Mouse (Mus musculus) urinary bladder, postnatal 36 days (tissue): ENCODE results near the gene Plin3.

ENCODE experiments used
- DNase-seq, 2 experiments: peaks; one replicate each; pipeline ENCODE4 v3.0.0; 2022; ENCODE audit warnings: low spot score in 2 of 2, mixed read lengths in 1 of 2

The Plin3 gene

DNA sequence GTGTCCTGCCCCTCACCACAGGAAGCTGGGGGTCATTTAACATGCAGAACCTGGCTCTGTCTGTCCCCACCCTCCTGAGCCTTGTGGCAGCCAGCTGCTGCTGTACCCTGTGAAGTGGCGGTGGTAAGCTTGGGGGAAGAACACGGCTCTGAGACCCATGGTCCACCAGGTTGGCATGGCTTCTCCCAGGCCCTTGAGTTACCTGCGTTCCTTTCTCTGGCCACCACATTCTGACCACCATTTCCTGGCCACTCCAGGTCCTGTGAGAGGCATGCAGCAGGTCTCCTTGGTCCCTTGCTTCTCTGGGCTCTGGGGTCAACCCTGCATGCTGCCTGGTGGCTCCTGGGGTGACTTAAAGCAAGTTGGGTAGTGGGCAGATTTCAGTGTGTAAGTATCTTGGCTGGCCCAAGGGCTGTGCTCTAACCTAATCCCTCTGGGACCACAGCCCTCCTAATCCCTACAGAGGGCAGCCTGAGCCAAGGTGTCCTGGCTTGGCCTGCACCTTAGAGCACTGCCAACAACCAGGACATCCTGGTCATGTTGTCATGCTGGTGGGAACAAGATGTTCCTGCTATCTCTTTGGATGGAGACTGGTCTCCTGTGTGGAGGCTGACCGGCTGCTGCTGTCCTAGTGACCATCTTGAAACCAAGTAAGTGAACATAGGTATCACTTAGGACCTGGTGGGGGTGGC is at the start of gene Plin3:
Plin3 (minus strand) TSS at position 343 of the 692 bp plus-strand sequence.
- DNase-seq, result no peak

DNA sequence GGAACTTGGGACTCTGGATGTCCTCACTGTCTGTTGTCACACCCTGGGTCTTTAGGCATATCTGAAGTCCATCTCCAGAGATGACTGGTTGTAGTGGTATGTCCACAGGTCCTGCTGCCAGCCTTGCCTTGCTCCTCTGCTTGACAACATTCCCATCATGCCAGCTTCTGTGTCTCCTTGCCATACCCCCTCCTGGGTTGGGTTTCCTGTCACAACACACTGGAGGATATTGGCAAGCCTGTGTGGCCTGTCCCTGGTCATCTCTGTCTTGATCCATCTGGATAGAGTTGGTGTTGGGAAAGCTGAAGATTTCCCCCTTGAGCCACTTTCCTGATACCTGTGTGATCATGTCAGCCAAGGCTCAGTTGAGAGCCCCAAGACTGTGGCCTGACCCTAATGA is 48.0 kb upstream of the Plin3 start:
- no peak for DNase-seq

DNA sequence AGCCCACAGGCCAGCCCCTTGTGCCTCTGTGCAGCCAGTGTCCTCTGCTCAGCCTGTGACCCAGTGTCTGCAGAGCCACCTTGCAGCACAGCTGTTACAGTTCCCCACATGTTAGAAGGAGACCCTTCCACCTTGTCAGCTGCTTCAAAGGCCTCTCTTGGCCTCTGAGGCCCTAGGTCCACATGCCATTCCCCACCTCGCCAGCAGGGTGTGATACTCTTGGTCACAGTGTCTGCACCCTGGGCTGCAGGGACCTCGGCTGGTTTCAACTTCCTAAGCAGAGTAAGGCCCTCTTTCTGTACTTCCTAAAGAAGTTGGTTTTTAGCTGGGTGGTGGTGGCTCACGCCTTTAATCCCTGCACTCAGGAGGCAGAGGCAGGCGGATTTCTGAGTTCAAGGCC is 46.2 kb upstream of the Plin3 start:
- DNase-seq, result no peak

DNA sequence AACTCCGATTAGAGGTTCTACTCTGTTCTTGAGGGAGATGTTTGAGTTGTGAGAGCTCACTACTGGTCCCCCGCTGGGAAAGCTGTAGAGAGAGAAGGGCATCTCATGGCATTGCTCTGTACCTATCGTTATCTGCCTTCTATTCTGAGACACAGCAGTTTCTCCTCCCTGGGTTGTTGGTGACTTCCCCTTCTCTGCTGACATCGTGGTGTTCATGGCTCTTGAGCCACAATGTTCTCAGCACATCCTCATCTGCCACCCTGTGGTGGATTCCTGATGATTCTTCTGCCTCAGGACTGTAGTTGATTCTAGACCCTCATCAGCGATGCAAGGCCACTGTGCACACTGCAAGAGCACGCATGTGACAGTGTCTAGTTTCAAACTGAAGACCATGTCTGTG is 45.1 kb upstream of the Plin3 start:
- DNase-seq, result no peak

DNA sequence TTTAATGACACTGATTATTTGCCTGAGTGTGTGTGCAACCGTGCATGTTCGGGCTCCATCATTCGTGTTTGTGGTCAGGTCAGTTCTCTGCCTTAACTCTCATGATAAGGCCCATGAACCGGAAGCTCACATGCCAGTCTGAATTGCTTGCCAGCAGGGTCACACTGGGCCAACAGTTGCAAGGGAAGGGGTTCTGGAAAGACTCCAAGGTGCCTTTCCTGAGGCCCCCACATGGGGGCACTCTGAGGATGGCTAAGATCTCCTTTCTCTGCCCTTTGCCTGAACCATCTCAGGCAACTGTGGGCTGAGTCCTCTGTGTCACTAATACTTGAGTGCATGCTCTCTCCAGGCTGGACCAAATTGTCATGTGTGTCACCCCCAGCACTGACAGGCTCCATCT is 44.5 kb upstream of the Plin3 start:
- DNase-seq, result peak; percentile 28 to 57

DNA sequence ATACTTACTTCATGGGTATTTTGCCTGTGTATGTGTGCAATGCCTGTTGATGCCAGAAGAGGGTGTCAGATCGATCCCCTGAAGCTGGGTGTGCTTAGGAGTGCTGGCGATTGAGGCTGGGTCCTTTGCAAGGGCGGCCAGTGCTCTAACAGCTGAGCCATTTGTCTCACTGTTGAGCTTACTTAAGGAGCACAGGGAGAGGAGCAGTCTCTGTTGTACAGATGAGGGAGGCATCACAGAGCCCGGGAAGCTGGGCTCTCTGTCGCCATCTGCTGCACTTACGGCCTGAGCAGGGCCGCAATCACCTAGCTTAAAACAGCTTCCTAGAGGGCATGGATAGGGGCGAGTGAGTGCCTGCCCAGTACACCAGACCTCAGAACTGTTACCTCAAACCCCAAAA is 40.3 kb upstream of the Plin3 start:
- DNase-seq, result no peak

DNA sequence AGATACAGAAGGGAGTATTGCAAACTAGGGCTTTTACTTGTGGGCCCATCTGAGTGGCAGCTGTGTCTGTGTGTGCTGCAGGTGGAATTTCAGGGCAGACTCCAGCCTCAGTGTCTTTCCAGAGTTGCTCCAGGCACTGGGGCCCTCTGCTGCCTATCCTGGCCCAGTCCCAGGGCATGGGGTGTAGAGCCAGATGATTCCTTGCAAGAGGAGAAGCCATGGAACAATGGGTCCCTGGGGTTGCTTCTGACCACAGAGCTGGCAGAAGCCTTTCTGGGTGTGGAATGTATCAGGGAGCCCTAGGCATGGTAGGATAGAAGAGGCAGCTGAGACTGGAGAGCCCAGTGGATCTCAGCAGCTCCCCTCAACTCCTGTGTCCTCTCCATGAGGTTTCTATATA is 38.6 kb upstream of the Plin3 start:
- peak in 1 of 2 experiments; percentile 57 for DNase-seq

DNA sequence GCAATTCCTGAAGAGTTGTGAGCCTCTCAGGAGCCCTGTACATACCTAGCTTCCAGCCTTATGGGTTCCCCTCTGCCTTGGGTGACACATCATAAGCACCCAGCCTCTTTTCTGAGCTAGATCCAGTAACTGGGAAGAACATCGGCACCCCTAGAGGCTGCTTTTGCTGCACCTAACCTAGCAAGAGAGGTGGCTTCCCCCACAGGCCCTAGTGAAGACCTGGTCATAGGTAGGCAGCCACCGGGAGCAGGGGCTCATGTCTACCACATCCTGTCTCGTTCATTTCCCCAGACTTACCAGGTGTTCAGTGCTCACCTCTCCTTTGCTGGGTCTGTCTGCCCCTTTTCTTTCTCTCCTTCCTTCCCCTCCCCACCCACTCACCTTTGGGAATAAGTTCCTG is 37.7 kb upstream of the Plin3 start:
- DNase-seq, result no peak

DNA sequence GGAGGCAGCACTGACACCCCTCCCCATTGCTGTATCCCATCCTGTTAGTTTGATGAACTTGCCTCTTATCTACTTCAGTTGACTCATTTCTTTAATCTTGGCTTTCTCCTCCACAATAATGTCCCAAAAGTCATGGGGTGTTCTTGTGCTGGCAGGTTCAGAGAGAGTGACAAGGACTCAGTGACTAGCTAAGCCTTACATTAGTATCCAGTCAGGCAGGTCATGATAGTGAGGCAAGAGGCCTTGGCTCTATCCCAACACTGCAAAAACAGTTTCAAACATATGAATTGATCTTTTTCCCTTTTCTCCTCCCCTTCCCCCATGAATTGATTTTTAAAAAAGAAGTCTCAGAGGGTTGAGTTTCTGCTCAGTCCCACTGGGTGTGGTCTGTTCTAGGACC is 36.6 kb upstream of the Plin3 start:
- no peak for DNase-seq

DNA sequence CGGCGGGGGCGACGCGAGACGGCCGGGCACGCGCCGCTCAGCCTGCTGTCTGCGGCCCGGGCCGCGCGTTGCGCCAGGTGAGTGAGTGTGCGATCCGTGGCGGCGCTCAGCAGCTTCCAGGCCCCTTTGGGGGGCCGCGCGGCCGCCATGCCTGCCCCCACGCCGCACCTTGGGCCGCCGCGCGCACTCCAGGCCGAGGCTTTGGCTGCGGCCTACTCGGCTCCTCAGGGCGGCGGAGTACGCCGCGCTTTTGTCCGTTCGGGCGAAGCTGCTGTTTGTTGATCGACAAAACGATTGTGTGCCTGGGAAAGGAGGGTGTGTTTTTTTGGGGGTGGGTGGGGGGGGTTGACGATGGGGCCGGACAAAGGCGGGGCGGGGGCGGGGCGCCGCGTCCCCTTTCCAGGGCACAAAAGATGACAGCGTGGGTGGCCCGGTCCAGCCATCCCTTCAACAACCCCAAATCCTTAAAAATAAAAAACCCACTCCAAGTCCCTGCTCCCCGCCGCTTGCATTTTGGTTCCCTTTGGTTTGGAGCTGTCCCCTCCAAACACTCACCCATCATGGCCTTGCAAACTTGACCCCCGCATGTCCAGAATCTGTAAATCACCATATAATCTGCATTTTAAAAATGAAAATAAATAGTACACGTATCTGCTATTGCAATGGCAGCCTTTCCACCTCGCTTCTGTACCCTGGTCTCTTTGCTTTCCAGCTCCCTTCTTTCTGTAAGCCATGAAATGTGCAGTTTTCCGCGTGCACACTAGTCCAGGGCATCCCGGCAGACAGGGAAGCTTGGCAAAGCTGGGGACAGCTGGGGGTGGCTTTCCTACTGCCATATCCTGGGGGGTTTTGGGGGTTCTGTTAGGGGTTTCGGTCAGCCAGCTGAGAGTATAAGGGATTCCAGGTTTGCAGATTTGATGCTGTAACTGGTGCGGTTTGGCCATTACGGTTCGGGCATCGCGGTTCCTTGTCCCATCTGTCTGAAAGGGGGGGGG is 33.8 kb upstream of the Plin3 start:
- DNase-seq, result no peak

DNA sequence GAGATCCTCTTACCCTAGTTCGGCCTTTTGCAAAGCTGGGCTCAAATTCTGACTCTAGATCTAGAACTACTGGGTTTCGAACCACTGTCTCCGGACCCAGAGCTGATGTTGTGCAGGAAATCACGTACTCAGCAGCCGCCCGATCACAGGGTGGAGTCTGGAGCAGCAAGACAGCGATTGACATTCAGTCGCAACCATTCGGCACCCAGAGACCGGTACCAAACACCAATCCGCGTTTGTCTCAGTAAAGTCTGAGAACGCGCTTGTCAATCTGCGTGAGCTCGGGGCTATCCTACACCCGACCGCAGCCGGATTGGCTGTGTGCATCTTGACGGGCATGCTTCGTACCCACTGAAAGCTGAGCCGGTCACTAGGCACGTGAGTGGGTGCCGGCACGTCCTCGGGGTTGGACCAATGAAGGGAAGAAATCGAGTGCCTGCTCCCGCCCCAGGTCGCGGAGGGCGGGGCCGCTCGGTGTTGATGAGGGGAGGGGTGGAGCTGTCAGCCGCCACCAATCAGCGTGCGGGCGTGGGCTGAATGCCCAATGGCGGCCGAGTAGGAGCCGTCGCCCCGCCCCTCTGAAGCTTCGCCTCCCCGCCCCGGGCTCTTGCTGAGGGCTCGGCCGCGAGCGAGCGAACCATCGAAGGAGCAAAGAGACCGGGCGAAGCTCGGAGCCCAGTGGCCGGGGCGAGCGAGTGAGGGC is 32.9 kb upstream of the Plin3 start, which contains the start of gene Kdm4b:
Kdm4b (plus strand) TSS at position 613 of the 703 bp plus-strand sequence.
- peak; percentile 97 to 99 for DNase-seq

DNA sequence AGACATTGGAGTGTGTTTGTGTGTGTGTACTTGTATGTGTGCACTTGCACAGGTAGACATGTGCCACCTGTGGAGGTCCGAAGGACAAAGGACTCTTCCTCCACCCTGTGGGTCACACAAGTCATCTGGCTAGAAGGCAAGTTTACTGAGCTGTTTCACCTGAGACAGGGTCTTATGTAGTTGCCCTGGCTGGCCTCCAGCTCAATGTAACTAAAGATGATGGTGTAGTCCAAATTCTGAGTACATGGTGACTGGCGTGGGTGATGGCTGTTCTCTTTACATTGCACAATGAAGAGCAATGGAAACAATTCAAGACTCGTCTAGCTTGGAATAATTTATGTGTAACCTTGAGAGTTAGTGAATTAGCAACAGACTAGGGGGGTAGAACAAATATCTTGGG is 31.7 kb upstream of the Plin3 start:
- no peak for DNase-seq

DNA sequence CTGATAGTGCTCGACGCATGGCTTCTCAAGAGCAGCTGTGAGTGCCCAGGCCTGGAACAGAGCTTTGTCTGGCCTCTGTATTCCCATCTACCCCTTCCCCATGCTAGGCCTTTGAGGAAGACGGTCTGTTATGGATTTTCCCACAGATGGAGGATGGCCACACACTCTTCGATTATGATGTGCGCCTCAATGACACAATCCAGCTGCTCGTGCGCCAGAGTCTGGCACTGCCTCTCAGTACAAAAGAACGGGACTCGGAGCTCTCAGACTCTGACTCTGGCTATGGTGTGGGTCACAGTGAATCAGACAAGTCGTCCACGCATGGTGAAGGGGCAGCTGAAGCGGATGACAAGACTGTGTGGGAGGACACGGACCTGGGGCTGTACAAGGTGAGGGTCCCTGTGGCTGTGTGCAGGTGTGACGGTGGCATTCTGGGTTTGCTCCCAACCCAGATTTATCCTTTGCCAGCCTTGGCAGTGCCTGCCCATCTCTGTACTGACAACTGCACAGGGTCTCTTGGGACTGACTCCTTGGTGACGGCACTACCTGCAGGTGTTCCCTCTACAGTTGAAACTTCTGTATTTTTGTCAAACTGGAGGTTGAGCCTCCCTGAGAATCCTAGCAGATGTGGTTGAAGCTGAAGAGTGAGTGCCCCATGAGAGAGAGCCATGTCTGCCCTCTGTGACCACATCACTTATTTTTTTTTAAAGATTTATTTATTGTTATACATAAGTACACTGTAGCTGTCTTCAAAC is 16.7 kb upstream of the Plin3 start:
- DNase-seq, result no peak

DNA sequence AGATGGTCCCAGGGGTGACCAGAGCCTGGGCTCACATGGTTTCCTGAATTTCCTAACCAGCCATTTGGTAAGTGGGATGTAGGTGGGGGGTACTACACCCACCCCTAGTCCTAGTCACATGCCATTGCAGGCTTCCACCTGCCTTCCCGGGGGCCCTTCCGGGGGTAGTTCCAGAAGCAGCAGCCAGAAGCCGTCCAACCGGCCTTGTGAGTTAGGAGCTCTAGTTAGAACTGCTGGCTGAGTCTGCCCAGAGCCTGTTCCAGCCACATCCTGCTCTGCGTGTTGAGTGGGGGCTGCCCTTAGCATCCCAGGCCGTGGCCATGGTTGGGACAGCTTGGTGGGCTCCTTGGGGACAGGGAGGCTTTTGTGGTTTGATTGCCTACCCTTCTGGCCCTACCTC is 15.4 kb upstream of the Plin3 start:
- peak; percentile 76 to 83 for DNase-seq

DNA sequence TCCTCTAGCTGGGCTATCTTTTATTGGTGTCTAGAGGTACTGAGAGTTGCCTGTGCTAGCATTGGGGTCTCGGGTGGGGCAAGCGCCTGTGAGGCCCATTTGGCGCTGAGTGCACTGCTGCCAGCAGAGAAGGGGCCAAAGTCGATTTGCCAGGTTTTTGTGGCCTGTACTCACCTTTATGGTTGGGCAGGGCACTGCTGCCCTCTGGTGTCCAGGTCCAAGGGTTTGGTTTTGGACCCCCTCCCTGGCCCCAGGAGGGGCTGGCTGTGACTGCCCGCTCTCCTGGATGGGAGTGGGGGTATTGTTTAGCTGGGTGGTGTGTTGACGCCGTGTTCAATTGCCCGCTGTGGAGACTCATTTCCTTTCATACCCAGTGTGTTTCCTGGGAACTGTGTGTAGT is 13.2 kb upstream of the Plin3 start:
- no peak for DNase-seq

DNA sequence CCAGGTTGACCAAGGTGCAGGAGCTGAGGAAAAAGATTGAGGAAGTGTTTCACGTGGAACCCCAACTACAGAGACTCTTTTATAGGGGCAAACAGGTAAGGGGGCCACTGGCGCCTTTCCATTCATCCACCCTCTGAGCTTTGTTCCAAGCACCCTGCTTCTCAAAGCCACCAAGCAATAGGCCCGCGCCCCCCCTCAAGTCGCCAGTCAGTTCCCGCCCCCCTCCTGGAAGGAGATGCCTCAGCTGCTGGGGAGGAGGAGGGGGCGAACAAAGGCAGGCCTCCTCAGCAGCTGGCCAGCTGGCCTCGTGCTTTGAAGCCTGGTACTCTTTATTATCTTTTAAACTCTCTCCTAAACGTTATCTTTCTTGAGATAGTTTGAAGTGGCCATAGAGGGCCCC is 12.5 kb upstream of the Plin3 start:
- no peak for DNase-seq

DNA sequence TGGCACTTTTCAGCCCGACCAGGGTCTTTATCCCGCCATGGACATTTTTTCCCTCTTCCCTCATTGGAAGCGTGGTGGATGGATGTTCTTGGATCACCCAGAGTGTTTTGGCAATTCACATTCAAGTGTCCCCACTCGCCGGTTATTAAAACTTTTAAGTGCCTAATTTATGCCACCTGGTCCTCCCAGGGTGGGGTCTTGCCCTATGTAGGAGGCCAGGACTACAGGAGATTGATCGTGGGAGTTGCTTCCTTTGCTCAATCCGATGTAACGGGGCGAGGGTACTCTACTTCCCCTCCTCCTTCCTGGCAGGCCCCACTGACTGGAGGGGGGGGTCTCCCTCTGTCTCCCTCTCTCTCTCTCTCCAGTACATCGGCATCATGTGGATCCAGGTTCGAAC is 12.0 kb upstream of the Plin3 start:
- DNase-seq, result no peak

DNA sequence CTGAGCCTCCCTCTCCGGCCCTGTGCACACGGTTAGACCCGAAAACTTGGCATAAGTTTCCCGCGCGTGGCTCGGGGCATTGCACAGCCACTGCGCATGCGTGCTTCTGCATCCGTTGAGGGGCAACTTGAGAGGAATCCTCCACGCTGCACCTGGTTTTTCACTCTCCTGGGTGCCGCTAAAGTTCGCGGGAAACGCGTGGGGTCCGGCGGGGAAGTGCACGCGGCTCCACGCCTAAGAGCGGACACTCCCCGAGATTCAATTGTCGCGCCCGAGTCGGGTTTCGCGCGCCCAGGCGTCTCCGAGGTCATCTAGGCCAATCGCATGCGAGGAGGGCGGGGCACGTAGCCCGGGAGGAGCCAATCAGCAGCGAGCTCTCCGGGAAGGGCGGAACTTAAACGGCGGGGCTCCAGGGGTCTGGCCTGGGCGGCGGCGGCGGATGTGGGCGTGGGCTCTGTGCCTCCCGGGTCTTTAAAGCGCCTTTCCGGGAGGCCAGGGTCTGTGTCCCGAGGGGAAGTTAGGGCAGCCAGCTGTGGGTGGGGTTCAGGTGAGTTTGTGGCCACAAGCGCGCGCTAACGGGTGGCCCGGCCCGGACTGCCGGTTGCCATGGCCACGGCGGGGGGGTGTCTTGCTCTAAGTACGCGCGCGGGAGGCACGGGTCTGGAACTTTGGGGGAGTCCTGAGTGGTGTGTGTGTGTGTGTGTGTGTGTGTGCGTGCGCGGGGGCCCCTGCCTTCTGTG is 11.3 kb upstream of the Plin3 start:
- peak; percentile 94 to 95 for DNase-seq

DNA sequence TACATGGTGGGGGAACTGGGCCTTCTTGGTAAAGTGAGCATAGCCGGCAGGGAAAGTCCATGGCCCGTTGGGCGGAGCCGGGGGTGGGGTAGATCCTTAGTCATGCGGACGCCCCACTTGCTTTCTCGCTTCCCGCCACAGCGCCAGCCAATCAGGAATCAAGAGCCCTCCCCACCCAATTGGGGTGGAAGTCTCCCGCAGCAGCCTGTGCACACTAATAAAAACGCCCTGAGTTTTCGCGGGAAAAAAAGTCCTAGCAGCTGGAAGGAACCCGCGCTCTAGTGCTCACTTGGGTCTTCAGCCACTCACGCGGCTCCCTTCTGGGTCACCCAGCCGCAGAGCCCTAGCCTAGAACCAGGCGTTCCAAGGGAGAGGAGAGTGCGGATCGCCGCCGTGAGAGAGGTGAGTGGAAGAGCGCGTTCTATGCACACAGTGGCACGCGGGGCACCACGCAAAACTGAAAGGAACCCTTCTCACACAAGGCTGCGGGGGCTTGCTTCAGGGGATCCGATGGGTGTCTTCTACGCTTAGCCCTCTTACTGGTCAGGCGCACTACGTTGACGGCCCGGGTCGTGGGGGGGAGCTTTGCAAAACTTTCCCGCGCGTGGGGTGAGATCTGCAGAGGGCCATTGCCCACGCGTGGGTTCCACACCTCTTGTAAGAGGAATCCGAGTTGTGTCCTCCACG is 10.6 kb upstream of the Plin3 start, which contains the start of gene Uhrf1:
Uhrf1 (plus strand) TSS at position 162 of the 687 bp plus-strand sequence.
- peak; percentile 52 to 81 for DNase-seq

DNA sequence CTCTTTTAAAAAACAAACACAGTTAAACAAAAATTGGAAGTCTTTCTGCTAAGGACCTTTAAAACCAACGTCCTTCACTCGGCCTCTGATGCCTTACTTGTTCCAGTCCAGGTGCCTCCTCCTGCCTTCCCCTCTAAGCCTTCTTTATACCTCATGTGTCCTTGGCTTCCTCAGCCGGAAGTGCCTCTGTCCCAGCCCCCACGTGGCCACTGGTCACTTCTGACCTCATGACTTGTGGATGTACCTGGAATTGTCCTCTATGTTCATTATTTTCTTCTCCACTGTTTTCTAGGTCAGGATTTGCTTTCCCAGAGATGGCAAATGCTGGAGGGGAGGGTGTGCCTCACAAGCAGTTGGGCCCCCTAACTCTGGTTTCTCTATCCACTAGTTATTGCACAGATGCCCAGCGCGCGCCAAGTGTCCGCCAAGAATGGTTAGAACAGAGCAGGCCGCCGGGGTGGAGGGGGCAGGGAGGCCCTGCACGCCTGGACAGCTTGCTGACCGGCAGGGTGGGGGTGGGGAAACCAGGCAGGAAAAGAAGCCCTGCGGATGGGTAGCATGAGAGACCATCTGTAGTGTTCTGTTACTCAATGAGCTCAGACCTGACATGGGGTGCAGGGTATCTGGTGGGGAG is 9.8 kb upstream of the Plin3 start:
- DNase-seq, result peak in 1 of 2 experiments; percentile 38
